25 mouse cellular contexts compared by ENCODE assay signal in genomic region chr1:74698353-74698752, GRCm38 (mm10). TPM values are rescaled to one million over a fixed set of nuclear protein-coding genes. Genes with fewer than 3 reads are reported as not detected.
DNase-seq lines count a peak whose midpoint lies in the region; ATAC-seq and TF ChIP-seq lines count a peak whose summit lies in the region.
"Had no signal": no experiment of that assay in that cellular context is flagged by ENCODE, and none has a peak within 500 bp of the region (broad histone marks: within the 10 kb centered on the region; RNA-seq: fewer than 3 reads in every experiment).

No protein-coding gene starts in this region.

- ATAC-seq in liver, embryonic 12.5 days, result no peak; the same call in 1 of the 2 replicates
- ATAC-seq in heart, embryonic 12.5 days (ENCODE audit: insufficient number of reproducible peaks, low FRiP score), result no peak; the same call in 1 of the 2 replicates
- ATAC-seq in liver, postnatal 0 days, result peak; percentile 55
- ATAC-seq: forebrain, embryonic 15.5 days; midbrain, embryonic 16.5 days had no signal

- no peak overlapping the region for H3K4me3 ChIP-seq in liver, adult 2 months (ENCODE audit: insufficient read depth, low read depth, low read length)
- H3K4me3 ChIP-seq in liver, embryonic 12.5 days, result no peak overlapping the region
- H3K4me3 ChIP-seq in heart, embryonic 12.5 days, result no peak overlapping the region
- no peak overlapping the region for H3K4me3 ChIP-seq in liver, postnatal 0 days (ENCODE audit: low read depth, low read length)
- H3K4me3 ChIP-seq: embryonic facial prominence, embryonic 15.5 days; forebrain, embryonic 15.5 days; hindbrain, embryonic 13.5 days; midbrain, embryonic 10.5 days; myocyte; neural tube, embryonic 13.5 days; stomach, embryonic 15.5 days had no signal

- no peak for TF ChIP-seq EP300 in liver, postnatal 0 days (IDR thresholded peaks at IDR 0.05; ENCODE audit: low read depth)

- TF ChIP-seq POLR2A in liver, adult 2 months (IDR thresholded peaks at IDR 0.05; ENCODE audit: extremely low read depth, insufficient read depth, low read length), result no peak

- H3K27me3 ChIP-seq in liver, adult 2 months (ENCODE audit: control insufficient read depth, insufficient read depth, low read length), result no peaks in the 10 kb centered on the region
- H3K27me3 ChIP-seq in liver, embryonic 12.5 days (replicated peaks), result no peaks in the 10 kb centered on the region
- no peaks in the 10 kb centered on the region for H3K27me3 ChIP-seq in heart, embryonic 12.5 days (replicated peaks)
- no peaks in the 10 kb centered on the region for H3K27me3 ChIP-seq in liver, postnatal 0 days (ENCODE audit: insufficient read depth, low read length)
- H3K27me3 ChIP-seq: embryonic facial prominence, embryonic 15.5 days; forebrain, embryonic 15.5 days; hindbrain, embryonic 13.5 days; neural tube, embryonic 13.5 days; stomach, embryonic 15.5 days had no signal

- H3K27ac ChIP-seq in liver, adult 2 months (replicated peaks; ENCODE audit: insufficient read depth, low read depth, low read length), result peak overlapping the region; percentile 94
- no peak overlapping the region for H3K27ac ChIP-seq in liver, embryonic 12.5 days
- H3K27ac ChIP-seq in heart, embryonic 12.5 days (ENCODE audit: poor library complexity, severe bottlenecking), result peak overlapping the region; percentile 80
- peak overlapping the region; percentile 74 for H3K27ac ChIP-seq in liver, postnatal 0 days (ENCODE audit: low read depth)
- H3K27ac ChIP-seq: embryonic facial prominence, embryonic 15.5 days; forebrain, embryonic 15.5 days; hindbrain, embryonic 13.5 days; kidney, postnatal 0 days; midbrain, embryonic 10.5 days; neural tube, embryonic 13.5 days; stomach, embryonic 15.5 days had no signal

- peak; percentile 95 for DNase-seq in heart, adult 11 months
- DNase-seq in heart, postnatal 10 days, result no peak
- DNase-seq in liver, adult 2 months (ENCODE audit: extremely low read depth, low read depth, low spot score), result no peak
- DNase-seq in liver, postnatal 0 days, result no peak
- no peak for DNase-seq in right cerebral cortex, postnatal 25 days
- DNase-seq in gastrocnemius, postnatal 14 days, result no peak
- DNase-seq: cerebellum, adult 9-11 months; layer of hippocampus, adult 9-11 months; lung, embryonic 14.5 days; retina, postnatal 1 day; thymus, adult 2 months; thymus, postnatal 4 days had no signal

- intact Hi-C loops in heart, postnatal 10 days (cut with DNase I), result no loop called here
- intact Hi-C loops in gastrocnemius, postnatal 14 days (cut with DNase I; ENCODE audit: low total_unique reads), result no loop called here

- H3K36me3 ChIP-seq in liver, adult 2 months (ENCODE audit: control insufficient read depth, insufficient read depth, low read length), result peaks cover 4% of the 10 kb centered on the region; the same call in 1 of the 2 replicates
- H3K36me3 ChIP-seq in liver, embryonic 12.5 days, result peaks cover 73% of the 10 kb centered on the region
- H3K36me3 ChIP-seq in heart, embryonic 12.5 days, result peaks cover 70% of the 10 kb centered on the region
- peaks cover 26% of the 10 kb centered on the region for H3K36me3 ChIP-seq in liver, postnatal 0 days (replicated peaks; ENCODE audit: insufficient read depth, low read length)

- no peak for TF ChIP-seq CTCF in liver, adult 2 months (IDR thresholded peaks at IDR 0.05; ENCODE audit: low read depth, low read length)
- no peak for TF ChIP-seq CTCF in liver, postnatal 0 days (IDR thresholded peaks at IDR 0.05; ENCODE audit: low read depth)

- WGBS in liver, adult 2 months, result 100% methylated on average over 1 of the region's 1 CpGs
- 81% methylated on average over 1 of the region's 1 CpGs for WGBS in liver, embryonic 12.5 days (ENCODE audit: insufficient replicate concordance)
- WGBS in heart, embryonic 12.5 days, result 94% methylated on average over 1 of the region's 1 CpGs
- WGBS in liver, postnatal 0 days (ENCODE audit: insufficient replicate concordance), result 96% methylated on average over 1 of the region's 1 CpGs

- H3K4me1 ChIP-seq in liver, adult 2 months (ENCODE audit: control insufficient read depth, insufficient read depth, low read length), result peaks cover 19% of the 10 kb centered on the region
- no peaks in the 10 kb centered on the region; the same call in none of the 2 replicates for H3K4me1 ChIP-seq in liver, embryonic 12.5 days
- H3K4me1 ChIP-seq in heart, embryonic 12.5 days (replicated peaks), result peaks cover 21% of the 10 kb centered on the region
- peaks cover 11% of the 10 kb centered on the region for H3K4me1 ChIP-seq in liver, postnatal 0 days (ENCODE audit: insufficient read depth)
- H3K4me1 ChIP-seq: embryonic facial prominence, embryonic 15.5 days; forebrain, embryonic 15.5 days; hindbrain, embryonic 13.5 days; midbrain, embryonic 10.5 days; neural tube, embryonic 13.5 days; stomach, embryonic 15.5 days had no signal

- no peaks in the 10 kb centered on the region for H3K79me2 ChIP-seq in liver, adult 2 months (ENCODE audit: control insufficient read depth, insufficient read depth, low read length)

- no peak overlapping the region for H3K9ac ChIP-seq in liver, adult 2 months (ENCODE audit: low read depth, low read length)
- H3K9ac ChIP-seq in liver, embryonic 12.5 days, result no peak overlapping the region
- H3K9ac ChIP-seq in heart, embryonic 12.5 days, result no peak overlapping the region
- no peak overlapping the region for H3K9ac ChIP-seq in liver, postnatal 0 days (replicated peaks)
- H3K9ac ChIP-seq: embryonic facial prominence, embryonic 15.5 days; forebrain, embryonic 15.5 days; hindbrain, embryonic 13.5 days; lung, embryonic 14.5 days; neural tube, embryonic 13.5 days; stomach, embryonic 15.5 days had no signal

- no peak overlapping the region for H3K4me2 ChIP-seq in liver, embryonic 12.5 days
- H3K4me2 ChIP-seq in heart, embryonic 12.5 days, result no peak overlapping the region
- no peak overlapping the region for H3K4me2 ChIP-seq in liver, postnatal 0 days (ENCODE audit: low read depth, low read length)
- H3K4me2 ChIP-seq: embryonic facial prominence, embryonic 15.5 days; forebrain, embryonic 15.5 days; hindbrain, embryonic 13.5 days; lung, embryonic 14.5 days; neural tube, embryonic 13.5 days; stomach, embryonic 15.5 days had no signal

- no peaks in the 10 kb centered on the region for H3K9me3 ChIP-seq in liver, embryonic 12.5 days (replicated peaks)
- no peaks in the 10 kb centered on the region for H3K9me3 ChIP-seq in heart, embryonic 12.5 days (replicated peaks)
- H3K9me3 ChIP-seq in liver, postnatal 0 days (ENCODE audit: low read length), result no peaks in the 10 kb centered on the region
- H3K9me3 ChIP-seq: embryonic facial prominence, embryonic 15.5 days; forebrain, embryonic 15.5 days; hindbrain, embryonic 13.5 days; midbrain, embryonic 10.5 days; neural tube, embryonic 13.5 days; stomach, embryonic 15.5 days had no signal

RNA-seq across cellular contexts. Expression of gene Cyp27a1, which starts 15.0 kb away (rescaled TPM):
- total RNA-seq in heart, postnatal 10 days (2021), result 10 to 100 TPM; 10.7 to 11.0 TPM
- 501 and 607 TPM in 2 replicates for total RNA-seq in liver, adult 2 months (2014; rRNA removed)
- polyA plus RNA-seq in liver, adult 2 months (2012; rRNA removed), result 223 and 259 TPM in 2 replicates
- polyA plus RNA-seq in liver, embryonic 12.5 days (2016; fragmentation: Nextera tagmentation; extraction: Ambion mirVana), result 2.3 and 2.8 TPM in 2 replicates
- polyA plus RNA-seq in heart, embryonic 12.5 days (2016; fragmentation: Nextera tagmentation; extraction: Ambion mirVana), result 13.5 and 13.8 TPM in 2 replicates
- polyA plus RNA-seq in liver, postnatal 0 days (2015; fragmentation: Nextera tagmentation; extraction: Ambion mirVana), result 30.0 and 31.5 TPM in 2 replicates
- total RNA-seq in gastrocnemius, postnatal 14 days (2021), result 10 to 100 TPM in 1 of 2 experiments, 1 to 10 TPM in 1; 9.9 to 22.2 TPM

RNA-seq across cellular contexts. Expression of gene Ttll4, which starts 36.8 kb away (rescaled TPM):
- total RNA-seq in heart, postnatal 10 days (2021), result 10 to 100 TPM; 17.3 TPM
- 8.6 and 11.1 TPM in 2 replicates for total RNA-seq in liver, adult 2 months (2014; rRNA removed)
- polyA plus RNA-seq in liver, adult 2 months (2012; rRNA removed), result 4.5 and 9.1 TPM in 2 replicates
- 15.4 and 17.8 TPM in 2 replicates for polyA plus RNA-seq in liver, embryonic 12.5 days (2016; fragmentation: Nextera tagmentation; extraction: Ambion mirVana)
- 25.1 and 25.8 TPM in 2 replicates for polyA plus RNA-seq in heart, embryonic 12.5 days (2016; fragmentation: Nextera tagmentation; extraction: Ambion mirVana)
- polyA plus RNA-seq in liver, postnatal 0 days (2015; fragmentation: Nextera tagmentation; extraction: Ambion mirVana), result 2.4 and 2.5 TPM in 2 replicates
- total RNA-seq in gastrocnemius, postnatal 14 days (2021), result 10 to 100 TPM in 1 of 2 experiments, 1 to 10 TPM in 1; 9.1 to 10.5 TPM

RNA-seq across cellular contexts. Expression of gene Prkag3, which starts 50.7 kb away (rescaled TPM):
- total RNA-seq in heart, postnatal 10 days (2021), result 1 to 10 TPM; 1.7 to 2.1 TPM
- total RNA-seq in liver, adult 2 months (2014; rRNA removed), result 0.07 and 0.28 TPM in 2 replicates
- 0.02 TPM in 1 of 2 replicates, not detected in the other for polyA plus RNA-seq in liver, adult 2 months (2012; rRNA removed)
- polyA plus RNA-seq in liver, embryonic 12.5 days (2016; fragmentation: Nextera tagmentation; extraction: Ambion mirVana), result 0.13 TPM in 1 of 2 replicates, not detected in the other
- 6.0 and 7.2 TPM in 2 replicates for polyA plus RNA-seq in heart, embryonic 12.5 days (2016; fragmentation: Nextera tagmentation; extraction: Ambion mirVana)
- 0.04 and 0.11 TPM in 2 replicates for polyA plus RNA-seq in liver, postnatal 0 days (2015; fragmentation: Nextera tagmentation; extraction: Ambion mirVana)
- 100 to 1,000 TPM in 1 of 2 experiments, 10 to 100 TPM in 1; 76.2 to 109 TPM for total RNA-seq in gastrocnemius, postnatal 14 days (2021)
- total RNA-seq: common myeloid progenitor, adult 5-6 weeks; granulocyte monocyte progenitor cell, adult 5-6 weeks had no signal
- polyA plus RNA-seq: forebrain, embryonic 15.5 days; midbrain, embryonic 10.5 days; midbrain, embryonic 16.5 days; neural tube, embryonic 13.5 days had no signal
